Comparison of ENCODE assay signal across 18 mouse cellular contexts in the genomic region with DNA sequence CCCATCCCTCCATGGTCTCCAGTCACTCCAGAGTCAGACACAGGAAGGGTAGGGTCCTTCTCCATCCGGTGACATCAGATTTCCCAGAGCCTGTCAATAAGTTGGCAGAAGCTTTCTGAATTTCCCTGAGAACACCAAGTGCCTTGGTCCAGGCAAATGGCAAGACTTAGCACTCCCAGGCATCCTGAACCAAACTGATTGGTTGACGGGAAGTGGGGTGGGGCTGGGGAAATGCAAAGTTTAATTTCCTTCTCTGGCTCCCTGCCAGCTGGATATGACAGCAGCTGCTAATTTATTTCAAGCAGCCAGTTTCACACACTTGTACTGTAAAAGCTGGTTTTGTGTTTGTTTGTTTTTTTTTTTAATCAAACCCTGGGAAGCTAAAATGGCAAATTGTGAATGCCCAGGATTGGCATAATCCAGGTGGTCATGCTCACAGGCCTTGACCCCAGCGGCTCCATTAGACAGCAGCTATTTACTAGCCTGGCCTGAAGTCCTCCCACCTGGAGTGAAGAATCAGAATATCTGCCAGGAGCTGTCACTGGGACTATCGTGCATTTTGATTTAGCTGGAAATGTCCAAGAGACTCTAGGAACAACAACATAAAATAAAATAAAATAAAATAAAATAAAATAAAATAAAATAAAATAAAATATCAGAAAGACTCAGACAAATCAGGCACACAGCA.
DNase-seq lines count a peak whose midpoint lies in the region; ATAC-seq lines count a peak whose summit lies in the region.
"Had no signal": no experiment of that assay in that cellular context is flagged by ENCODE, and none has a peak within 500 bp of the region (broad histone marks: within the 10 kb centered on the region; RNA-seq: fewer than 3 reads in every experiment).

No protein-coding gene starts in this region.

- no peak overlapping the region for H3K4me2 ChIP-seq in forebrain, embryonic 15.5 days (replicated peaks)
- no peak overlapping the region for H3K4me2 ChIP-seq in limb, embryonic 13.5 days (replicated peaks)
- no peak overlapping the region for H3K4me2 ChIP-seq in forebrain, embryonic 16.5 days (ENCODE audit: low read length)
- H3K4me2 ChIP-seq: heart, embryonic 12.5 days; liver, embryonic 11.5 days; midbrain, embryonic 12.5 days had no signal

- H3K4me1 ChIP-seq in forebrain, embryonic 15.5 days, result peaks cover 40% of the 10 kb centered on the region
- H3K4me1 ChIP-seq in forebrain, embryonic 10.5 days, result no peaks in the 10 kb centered on the region
- no peaks in the 10 kb centered on the region for H3K4me1 ChIP-seq in limb, embryonic 13.5 days
- no peaks in the 10 kb centered on the region for H3K4me1 ChIP-seq in limb, embryonic 10.5 days
- peaks cover 37% of the 10 kb centered on the region for H3K4me1 ChIP-seq in forebrain, embryonic 16.5 days (replicated peaks; ENCODE audit: control insufficient read depth, insufficient read depth, low read length)
- H3K4me1 ChIP-seq: heart, embryonic 12.5 days had no signal

- H3K27ac ChIP-seq in forebrain, embryonic 15.5 days (replicated peaks), result peak overlapping the region; percentile 69; the same call in 1 of the 2 replicates
- no peak overlapping the region for H3K27ac ChIP-seq in forebrain, embryonic 10.5 days
- no peak overlapping the region for H3K27ac ChIP-seq in limb, embryonic 13.5 days
- no peak overlapping the region for H3K27ac ChIP-seq in limb, embryonic 10.5 days
- H3K27ac ChIP-seq in forebrain, embryonic 16.5 days (ENCODE audit: low read length), result no peak overlapping the region; the same call in 1 of the 2 replicates
- H3K27ac ChIP-seq: midbrain, embryonic 12.5 days had no signal

- H3K36me3 ChIP-seq in forebrain, embryonic 15.5 days, result no peaks in the 10 kb centered on the region
- H3K36me3 ChIP-seq in forebrain, embryonic 10.5 days (replicated peaks), result no peaks in the 10 kb centered on the region
- H3K36me3 ChIP-seq in limb, embryonic 13.5 days, result no peaks in the 10 kb centered on the region
- no peaks in the 10 kb centered on the region for H3K36me3 ChIP-seq in limb, embryonic 10.5 days
- H3K36me3 ChIP-seq in forebrain, embryonic 16.5 days (ENCODE audit: control insufficient read depth, insufficient read depth), result no peaks in the 10 kb centered on the region
- H3K36me3 ChIP-seq: heart, embryonic 12.5 days; midbrain, embryonic 12.5 days had no signal

- no peak for DNase-seq in forebrain, embryonic 10.5 days (ENCODE audit: extremely low spot score, low spot score)
- no peak for DNase-seq in limb, embryonic 10.5 days (ENCODE audit: low spot score)
- DNase-seq in lung, postnatal 25 days (ENCODE audit: low spot score), result peak; percentile 17
- no peak for DNase-seq in thymus, postnatal 10 days (ENCODE audit: low spot score in 2 of 2)
- DNase-seq: adrenal gland, postnatal 25 days; gastrocnemius, postnatal 36 days; kidney, adult 9 months; right cerebral cortex, adult 18-20 months; thymus, adult 18-20 months had no signal

- H3K9ac ChIP-seq in forebrain, embryonic 15.5 days (replicated peaks), result no peak overlapping the region
- no peak overlapping the region for H3K9ac ChIP-seq in limb, embryonic 13.5 days
- no peak overlapping the region for H3K9ac ChIP-seq in forebrain, embryonic 16.5 days (replicated peaks; ENCODE audit: low read depth, low read length)
- H3K9ac ChIP-seq: heart, embryonic 12.5 days; midbrain, embryonic 12.5 days had no signal

- 30% methylated on average over 4 of the region's 4 CpGs for WGBS in forebrain, embryonic 15.5 days
- WGBS in forebrain, embryonic 10.5 days, result 87% methylated on average over 4 of the region's 4 CpGs
- WGBS in limb, embryonic 13.5 days, result 73% methylated on average over 4 of the region's 4 CpGs
- WGBS in limb, embryonic 10.5 days, result 79% methylated on average over 4 of the region's 4 CpGs
- WGBS in forebrain, embryonic 16.5 days, result 43% methylated on average over 4 of the region's 4 CpGs

- H3K4me3 ChIP-seq in forebrain, embryonic 15.5 days, result no peak overlapping the region
- no peak overlapping the region for H3K4me3 ChIP-seq in forebrain, embryonic 10.5 days
- no peak overlapping the region for H3K4me3 ChIP-seq in limb, embryonic 13.5 days
- no peak overlapping the region for H3K4me3 ChIP-seq in limb, embryonic 10.5 days
- H3K4me3 ChIP-seq in forebrain, embryonic 16.5 days (replicated peaks; ENCODE audit: low read length), result no peak overlapping the region
- H3K4me3 ChIP-seq: erythroblast, embryonic 14.5 days; heart, embryonic 12.5 days; midbrain, embryonic 12.5 days had no signal

- no peaks in the 10 kb centered on the region for H3K27me3 ChIP-seq in forebrain, embryonic 15.5 days
- H3K27me3 ChIP-seq in forebrain, embryonic 10.5 days (ENCODE audit: poor library complexity, severe bottlenecking), result no peaks in the 10 kb centered on the region
- no peaks in the 10 kb centered on the region for H3K27me3 ChIP-seq in limb, embryonic 13.5 days
- no peaks in the 10 kb centered on the region for H3K27me3 ChIP-seq in limb, embryonic 10.5 days (ENCODE audit: low read depth, poor library complexity, severe bottlenecking)
- H3K27me3 ChIP-seq in forebrain, embryonic 16.5 days (replicated peaks; ENCODE audit: control insufficient read depth, insufficient read depth, low read length), result no peaks in the 10 kb centered on the region
- H3K27me3 ChIP-seq: heart, embryonic 12.5 days; midbrain, embryonic 12.5 days had no signal

- no peaks in the 10 kb centered on the region for H3K9me3 ChIP-seq in forebrain, embryonic 15.5 days
- no peaks in the 10 kb centered on the region for H3K9me3 ChIP-seq in forebrain, embryonic 10.5 days
- H3K9me3 ChIP-seq in limb, embryonic 13.5 days, result no peaks in the 10 kb centered on the region
- no peaks in the 10 kb centered on the region for H3K9me3 ChIP-seq in limb, embryonic 10.5 days (replicated peaks)
- H3K9me3 ChIP-seq in forebrain, embryonic 16.5 days (ENCODE audit: control insufficient read depth, low read length), result no peaks in the 10 kb centered on the region
- H3K9me3 ChIP-seq: heart, embryonic 12.5 days; midbrain, embryonic 12.5 days had no signal

- peak; percentile 62 for ATAC-seq in forebrain, embryonic 15.5 days (replicated peaks)
- ATAC-seq in limb, embryonic 13.5 days (ENCODE audit: low FRiP score, low read depth), result 0 out of 2 replicates have a peak, but pooled peaks have one; percentile 24
- peak; percentile 57 for ATAC-seq in forebrain, embryonic 16.5 days
- ATAC-seq: activated CD4-positive, CD25-positive, alpha-beta regulatory T cell, adult 4 months; Patski had no signal
